Mouse (Mus musculus) cerebellum, adult 18-20 months (tissue): ENCODE data around the gene Snx14.
"Not testable (repeated sequence)": the region's sequence is repeated elsewhere in the genome, so short reads cannot be mapped to it uniquely, and the experiment has no call there.

Experiments
- DNase-seq, 2 experiments: peaks; one replicate each; pipeline ENCODE4 v3.0.0; 2021

Snx14 gene

DNA sequence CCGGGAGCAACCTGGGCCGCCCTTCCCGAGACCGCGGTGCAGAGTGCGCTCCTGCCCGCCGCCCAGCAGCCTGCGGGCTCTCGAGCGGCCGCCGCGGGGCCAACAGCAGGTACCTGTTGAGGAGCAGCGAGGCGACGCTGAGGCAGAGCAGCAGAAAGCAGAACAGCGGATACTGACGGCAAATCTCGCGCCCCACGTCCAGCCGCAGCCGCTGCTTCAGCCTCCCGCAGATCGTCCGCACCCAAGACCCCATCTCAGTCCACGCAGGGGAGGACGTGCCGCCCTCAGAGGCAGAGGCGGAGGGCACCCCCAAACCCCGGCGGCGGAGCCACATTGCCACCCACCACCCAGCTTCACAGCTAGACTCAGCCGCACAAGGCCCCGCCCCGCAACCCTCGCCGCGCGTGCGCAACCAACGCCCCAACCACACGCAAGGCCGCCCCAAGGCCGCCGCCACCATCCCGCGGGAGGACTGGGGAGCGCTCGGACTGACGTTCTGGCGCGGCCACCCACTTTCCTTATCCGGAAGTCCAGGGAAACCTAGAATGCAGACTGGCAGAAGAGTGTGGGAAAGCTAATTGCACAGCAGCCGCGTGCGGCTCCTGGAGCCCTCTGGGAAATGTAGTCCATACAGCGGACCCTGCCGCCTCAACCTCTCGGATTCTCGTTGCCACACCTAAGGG is at the start of gene Snx14:
Gene Snx14 (minus strand): TSS at position 404 of the 683 bp plus-strand sequence.
- peak; percentile 97 to 98 for DNase-seq

- no peak for DNase-seq
These were observed 45.8 kb upstream of the Snx14 start for GRCm38 (mm10) chr9:88484531-88484930.

DNA sequence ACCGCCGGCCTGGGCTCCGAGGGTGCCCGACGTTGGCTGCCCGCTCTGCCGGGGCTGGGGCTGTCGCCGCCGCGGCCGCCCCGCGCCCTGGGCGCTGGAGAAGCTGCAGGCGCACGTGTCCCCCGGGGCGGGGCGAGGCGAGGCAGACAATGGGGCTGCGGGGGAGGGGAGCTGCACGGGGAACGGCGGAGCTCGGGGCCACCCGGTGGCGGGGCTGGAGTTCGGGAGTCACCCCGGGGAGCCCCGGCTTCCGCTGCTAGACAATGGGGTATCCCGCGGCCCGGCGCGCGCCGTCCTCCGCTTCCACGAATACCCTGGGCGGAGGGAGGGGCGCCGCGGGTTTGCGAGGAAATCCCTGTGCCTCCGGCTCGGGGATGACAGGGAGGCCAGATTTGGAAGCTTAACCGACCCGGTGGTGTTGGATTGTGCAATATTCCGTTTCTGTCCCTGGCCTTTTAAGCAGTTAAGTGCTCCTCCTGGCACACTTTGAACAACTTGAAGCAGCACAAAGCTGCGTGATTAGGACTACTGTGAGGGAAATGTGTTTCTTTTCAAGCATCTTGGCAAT is 44.2 kb upstream of the Snx14 start:
- peak; percentile 83 to 89 for DNase-seq

DNA sequence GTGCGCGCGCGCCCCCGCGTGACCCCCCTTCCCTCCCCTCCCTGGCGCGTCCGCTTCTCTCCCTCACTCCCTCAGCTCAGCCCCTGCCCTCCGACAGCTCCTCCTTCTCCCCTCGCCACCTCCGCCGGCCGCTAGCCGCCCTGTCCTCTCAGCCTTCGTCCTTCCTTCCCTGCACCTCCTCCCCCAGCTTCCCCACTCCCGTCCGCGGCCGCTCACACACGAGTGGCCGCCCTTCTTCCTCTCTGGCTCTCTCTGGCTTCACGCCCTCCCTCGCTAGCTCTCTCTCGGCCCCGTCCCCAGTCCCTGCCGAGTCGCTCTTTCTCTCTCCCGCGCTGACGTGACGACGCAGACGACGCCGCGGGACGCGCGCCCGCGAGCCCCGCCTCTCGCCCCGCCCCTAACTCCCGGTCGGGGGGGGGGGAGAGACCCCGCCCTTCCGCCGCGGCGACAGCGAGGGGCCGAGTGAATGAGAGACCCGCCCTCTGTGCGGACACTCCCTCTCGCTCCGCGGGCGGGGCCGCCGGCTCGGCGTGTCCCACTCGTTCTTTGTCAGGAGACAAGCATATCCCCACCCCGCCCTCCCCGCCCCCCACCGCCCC is 43.6 kb upstream of the Snx14 start, which contains the start of gene Syncrip:
Gene Syncrip (minus strand): TSS at position 345 of the 599 bp plus-strand sequence.
- peak; percentile 90 to 93 for DNase-seq

DNA sequence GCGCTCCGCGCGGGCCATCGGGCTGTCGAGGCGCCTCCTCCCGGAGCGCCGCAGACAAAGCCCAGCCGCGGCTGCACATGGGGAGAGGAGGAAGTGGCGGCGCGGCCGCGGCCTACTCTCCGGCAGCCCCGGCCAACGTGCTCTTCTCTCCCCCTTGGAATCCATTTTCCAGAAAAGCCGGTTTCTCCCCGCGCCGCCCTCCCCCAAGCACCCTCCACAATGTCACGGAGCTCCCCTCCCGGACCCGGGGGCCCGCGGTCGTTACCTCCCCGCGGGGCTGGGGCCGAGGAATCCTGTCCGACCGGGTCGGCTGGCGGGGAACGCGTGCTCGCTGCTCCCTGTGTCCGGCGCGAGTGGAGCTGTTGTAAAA is 43.0 kb upstream of the Snx14 start:
- DNase-seq = peak; percentile 40 to 62

GRCm38 (mm10) chr9:88481061-88481790 is 42.5 kb upstream of the Snx14 start:
- peak; percentile 43 to 65 for DNase-seq

GRCm38 (mm10) chr9:88480120-88480519 is 41.4 kb upstream of the Snx14 start:
- DNase-seq = no peak

DNA sequence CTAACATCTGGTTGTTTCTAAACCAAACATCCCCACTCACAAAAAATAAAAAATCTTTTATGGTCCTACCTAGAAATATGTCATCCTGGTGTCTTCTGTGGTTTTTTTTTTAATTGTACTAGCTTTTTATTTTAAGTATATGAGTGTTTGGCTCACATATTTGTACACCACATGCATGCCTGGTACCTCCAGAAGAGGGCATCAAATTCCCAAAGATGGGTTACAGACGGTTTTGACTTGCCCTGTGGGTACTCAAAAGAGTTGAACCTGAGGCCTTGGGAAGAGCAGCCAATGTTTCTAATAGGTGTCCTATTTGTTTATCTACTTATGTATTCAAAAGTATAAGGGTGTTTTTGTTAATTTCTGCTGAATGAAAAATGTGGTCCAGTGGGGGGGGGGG is 37.4 kb upstream of the Snx14 start:
- peak in 1 of 2 experiments; percentile 17 for DNase-seq

DNA sequence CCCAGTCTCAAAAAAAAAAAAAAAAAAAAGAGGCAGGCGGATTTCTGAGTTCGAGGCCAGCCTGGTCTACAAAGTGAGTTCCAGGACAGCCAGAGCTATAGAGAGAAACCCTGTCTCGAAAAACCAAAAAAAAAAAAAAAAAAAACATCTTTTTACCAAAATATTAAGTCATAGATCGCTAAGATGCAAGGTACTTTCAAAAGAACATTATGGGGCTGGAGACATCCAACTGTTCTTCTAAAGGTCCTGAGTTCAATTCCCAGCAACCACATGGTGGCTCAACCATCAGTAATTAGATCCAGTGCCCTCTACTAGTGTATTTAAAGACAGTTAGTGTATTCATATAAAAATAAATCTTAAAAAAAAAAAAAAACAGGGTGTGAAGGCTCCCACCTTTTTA is 22.3 kb upstream of the Snx14 start:
- DNase-seq = not testable (repeated sequence)

GRCm38 (mm10) chr9:88439991-88440390 is 1.2 kb upstream of the Snx14 start:
- no peak for DNase-seq

- no peak for DNase-seq
These were observed 461 bp upstream of the Snx14 start for GRCm38 (mm10) chr9:88439238-88439600.

DNA sequence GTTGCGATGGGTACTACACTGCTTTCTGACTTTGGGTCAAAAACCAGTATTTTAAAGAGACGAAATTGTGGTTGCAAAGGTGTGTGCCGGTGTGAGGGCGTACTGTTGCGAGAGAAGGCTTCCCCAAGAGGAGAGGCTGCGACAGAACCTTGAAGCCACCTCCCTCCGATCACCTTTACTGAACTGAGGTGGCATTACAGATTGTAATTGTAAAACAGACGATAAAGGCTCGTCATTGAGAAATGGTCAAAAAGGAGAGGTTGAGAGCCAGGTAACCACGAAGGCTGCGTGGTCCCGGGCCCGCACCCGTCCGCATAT is 562 bp downstream of the Snx14 start:
- DNase-seq = no peak

DNA sequence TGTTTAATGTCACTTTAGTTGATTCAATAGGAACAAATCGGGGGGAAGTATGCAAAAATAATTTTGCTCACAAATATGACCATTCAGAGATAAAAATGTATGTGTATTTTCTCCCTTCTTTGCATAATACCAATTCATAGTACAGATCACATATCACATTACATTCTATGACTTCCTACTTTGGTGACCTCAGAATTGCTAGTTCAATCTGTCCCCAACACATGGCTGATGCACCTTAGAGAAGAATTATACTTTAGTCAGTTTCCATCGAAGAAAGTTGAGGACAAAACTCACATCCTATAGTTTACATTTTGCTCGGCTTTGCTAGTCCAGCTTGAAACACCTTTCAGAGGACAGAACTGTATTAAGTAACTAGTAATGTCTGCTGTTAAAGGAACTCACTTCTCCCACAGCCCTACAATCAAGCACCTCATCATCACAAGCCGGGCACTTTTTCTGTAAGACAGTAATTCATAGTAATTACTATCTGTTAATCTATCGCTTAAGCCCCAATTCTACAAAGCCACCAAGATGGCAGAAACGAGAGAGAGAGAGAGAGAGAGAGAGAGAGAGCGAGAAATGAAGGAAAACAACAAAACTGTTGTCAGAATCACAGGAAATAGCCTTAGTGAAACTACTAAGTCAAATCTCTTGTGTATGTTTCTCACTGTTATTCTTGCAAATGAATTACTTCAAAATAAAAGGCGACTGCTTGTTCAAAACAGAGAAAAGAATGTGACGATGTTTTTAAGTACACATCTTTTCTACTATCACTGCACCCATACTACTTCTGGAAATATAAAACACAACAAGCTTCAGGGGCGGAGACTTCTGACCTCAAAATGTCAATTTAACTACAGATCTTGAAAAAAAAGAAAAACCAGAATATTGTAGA is 1.2 kb downstream of the Snx14 start:
- no peak for DNase-seq

- no peak for DNase-seq
These were observed 14.4 kb downstream of the Snx14 start for GRCm38 (mm10) chr9:88424356-88424755.

DNA sequence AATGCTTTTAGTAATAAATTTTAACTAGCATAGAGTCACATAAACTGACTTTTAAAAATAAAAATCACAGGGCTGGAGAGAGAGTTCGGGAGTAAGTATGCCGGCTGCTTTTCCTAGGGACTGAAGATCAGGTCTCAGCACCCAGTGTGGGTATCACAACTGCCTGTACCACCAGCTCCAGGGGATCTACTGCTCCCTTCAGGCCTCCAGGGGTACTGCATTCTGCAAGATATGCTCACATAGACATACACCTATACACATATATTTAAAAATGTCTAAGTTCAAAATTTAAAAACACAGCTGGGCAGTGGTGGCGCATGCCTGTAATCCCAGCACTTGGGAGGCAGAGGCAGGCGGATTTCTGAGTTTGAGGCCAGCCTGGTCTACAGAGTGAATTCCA is 16.3 kb downstream of the Snx14 start:
- DNase-seq = no peak

GRCm38 (mm10) chr9:88416752-88417151 is 22.0 kb downstream of the Snx14 start:
- no peak for DNase-seq

- no peak for DNase-seq
These were observed 28.8 kb downstream of the Snx14 start for GRCm38 (mm10) chr9:88409978-88410377.

DNA sequence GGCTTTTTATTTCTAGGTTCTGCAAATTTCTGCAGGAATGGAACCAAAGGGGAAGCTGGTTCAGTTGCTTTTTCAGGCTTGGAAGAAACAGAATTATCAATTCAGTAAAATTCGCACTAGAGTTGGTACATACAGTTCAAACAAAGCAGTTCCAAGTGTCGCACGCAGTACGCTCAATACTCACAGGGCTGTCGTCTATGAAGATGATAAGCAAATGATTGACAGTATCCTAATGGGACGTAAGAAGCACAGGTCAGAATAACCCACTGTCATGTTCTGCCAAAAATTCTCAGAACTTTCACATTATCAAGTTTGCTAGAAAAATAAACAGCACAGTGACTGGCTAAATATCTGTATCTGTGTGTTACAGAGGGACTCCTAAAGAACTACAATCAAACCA is 34.2 kb downstream of the Snx14 start:
- DNase-seq = no peak

DNA sequence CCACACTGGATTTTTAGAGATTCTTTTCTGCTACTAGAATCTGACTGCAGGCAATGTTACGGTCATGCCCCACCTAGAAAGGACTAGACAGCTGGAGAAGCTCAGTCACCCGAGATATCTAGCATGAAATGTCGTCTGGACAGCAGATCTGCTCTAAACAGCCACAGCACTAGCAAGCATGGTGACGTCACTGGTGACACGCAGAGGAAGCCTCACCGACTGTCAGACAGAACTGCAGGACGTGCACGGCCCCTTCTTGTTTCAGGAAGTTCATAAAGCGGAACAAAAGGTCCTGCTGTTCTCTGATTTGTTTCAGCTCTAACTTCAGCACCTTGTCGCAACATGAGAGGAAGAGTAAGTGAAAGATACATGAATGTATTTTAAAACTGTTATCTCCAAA is 34.7 kb downstream of the Snx14 start:
- DNase-seq = no peak

GRCm38 (mm10) chr9:88398461-88398860 is 40.3 kb downstream of the Snx14 start:
- no peak for DNase-seq

DNA sequence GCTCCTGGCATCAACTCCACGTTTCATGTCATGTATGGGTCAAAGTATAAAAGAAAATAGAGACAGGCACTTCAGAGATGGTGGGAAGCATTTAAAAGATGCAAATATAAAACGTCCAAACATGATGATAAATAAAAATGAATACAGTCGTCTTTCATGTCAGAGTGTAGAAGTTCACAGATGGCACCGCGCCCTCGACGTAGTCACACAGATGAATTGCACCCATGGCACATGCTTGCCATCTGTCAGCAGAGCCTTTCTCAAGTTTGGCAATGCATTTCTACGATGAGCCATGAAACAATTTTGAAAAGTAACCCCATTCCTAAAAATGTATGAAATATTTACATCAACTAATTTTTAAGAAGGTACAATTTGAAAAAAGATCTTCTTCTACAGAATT is 43.9 kb downstream of the Snx14 start:
- peak in 1 of 2 experiments; percentile 9 for DNase-seq

DNA sequence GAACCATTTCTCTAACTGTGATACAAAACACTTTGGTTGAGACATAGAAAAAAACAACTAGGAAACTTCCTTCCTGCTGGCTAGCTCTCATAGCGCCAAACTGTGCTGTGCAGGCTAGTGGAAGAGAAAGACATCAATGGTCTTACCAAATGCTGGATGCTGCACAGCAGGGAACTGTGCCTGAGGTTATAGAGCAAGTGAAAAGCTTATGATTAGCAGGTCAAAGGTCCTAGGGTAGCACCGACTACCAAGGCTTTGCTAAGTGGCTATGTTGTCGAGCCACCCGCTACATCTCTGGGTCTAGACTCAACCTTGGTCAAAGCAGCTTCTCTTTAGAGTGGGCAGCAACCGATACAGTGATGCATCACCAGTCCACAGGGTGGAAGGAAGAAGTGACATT is 49.9 kb downstream of the Snx14 start:
- no peak for DNase-seq

GRCm38 (mm10) chr9:88380542-88380941 is 58.2 kb downstream of the Snx14 start:
- no peak for DNase-seq
